Mouse (Mus musculus): ENCODE data around the gene Zfp639.

Gene Zfp639

DNA sequence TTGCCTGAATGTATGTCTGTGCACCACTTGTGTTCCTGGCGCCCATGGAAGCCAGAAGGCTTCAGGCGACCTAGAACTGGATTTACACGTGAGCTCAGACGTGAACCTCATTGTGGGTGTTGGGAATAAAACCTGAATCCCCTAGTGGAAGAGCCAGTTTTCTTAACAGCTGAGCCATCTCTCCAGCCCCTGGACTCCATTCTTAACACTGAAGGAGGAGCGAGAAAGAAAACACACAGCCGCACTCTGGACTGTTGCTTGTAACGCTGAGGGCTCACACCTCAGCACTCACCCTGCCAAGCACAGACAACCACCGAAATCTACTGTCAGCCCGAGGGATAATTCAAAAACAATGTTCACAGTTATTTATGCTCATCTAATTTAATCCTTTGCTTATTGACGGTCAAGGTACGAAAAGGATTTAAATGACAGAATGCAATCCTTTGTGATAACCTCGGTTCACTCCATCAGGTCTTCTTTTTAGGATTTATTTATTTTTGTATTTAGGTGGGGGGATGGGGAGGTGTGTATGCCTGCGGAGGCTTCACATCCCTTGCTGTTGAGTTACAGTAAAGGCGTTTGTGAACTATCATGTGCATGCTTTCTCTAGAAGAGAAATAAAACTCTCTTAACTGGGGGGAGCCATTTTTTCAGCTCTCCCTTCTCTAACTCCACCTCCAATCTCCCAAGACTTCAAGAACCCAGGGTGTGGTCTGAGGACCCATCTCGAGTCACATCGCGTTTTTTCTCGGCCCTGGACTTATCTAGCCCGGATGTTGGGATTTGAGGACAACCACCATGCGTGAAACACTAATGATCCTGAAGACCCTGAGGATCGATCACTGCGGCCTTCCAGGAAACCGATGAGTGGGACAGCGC is at the start of gene Zfp639:
TSS of gene Zfp639 (plus strand) at position 764 of the 879 bp plus-strand sequence.
- DNase-seq: no peak

- peak in 1 of 2 experiments; percentile 34 for DNase-seq
These were observed 42.7 kb upstream of the Zfp639 start for GRCm38 (mm10) chr3:32467321-32467720.

DNA sequence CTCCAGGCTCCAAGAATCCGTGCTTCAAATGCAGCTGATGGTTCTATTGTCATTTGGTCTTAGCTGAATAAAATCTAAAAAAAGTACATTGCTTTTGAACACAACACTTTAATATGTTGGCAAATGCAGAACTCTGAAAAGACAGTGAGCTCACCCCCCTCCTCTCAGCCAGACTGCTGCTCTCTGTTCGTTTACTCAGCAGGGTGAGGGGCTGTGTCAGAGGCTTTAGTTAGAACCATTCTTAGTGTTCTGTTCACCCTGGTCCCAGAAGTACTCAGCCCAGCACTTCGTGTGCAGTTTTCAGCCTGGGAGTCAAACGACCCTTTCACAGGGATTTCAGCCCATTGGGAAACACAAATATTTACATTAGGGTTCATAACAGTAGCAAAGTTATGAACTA is 41.6 kb upstream of the Zfp639 start:
- no peak for DNase-seq

- DNase-seq: no peak
These were observed 39.6 kb upstream of the Zfp639 start for GRCm38 (mm10) chr3:32470449-32470848.

DNA sequence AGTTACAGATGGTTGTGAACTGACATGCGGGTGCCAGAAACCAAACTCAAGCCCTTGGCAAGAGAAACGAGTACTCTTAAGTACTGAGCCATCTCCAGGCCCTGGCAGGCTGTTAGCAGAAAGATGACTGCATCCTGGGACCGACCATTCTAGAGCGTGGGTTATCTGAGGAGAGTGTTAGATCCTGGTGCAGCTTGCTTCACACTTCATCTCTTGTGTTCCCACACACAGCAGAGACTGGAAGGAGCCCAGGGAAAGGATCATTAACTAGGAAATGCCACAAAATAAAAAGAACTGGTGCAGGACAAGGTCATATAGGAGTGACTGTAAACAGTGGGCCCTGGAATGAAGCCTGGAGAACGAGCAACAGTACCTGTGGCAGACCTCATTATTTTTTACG is 39.0 kb upstream of the Zfp639 start:
- DNase-seq: peak in 1 of 2 experiments; percentile 56

- DNase-seq: no peak
These were observed 37.7 kb upstream of the Zfp639 start for GRCm38 (mm10) chr3:32472191-32472900.

DNA sequence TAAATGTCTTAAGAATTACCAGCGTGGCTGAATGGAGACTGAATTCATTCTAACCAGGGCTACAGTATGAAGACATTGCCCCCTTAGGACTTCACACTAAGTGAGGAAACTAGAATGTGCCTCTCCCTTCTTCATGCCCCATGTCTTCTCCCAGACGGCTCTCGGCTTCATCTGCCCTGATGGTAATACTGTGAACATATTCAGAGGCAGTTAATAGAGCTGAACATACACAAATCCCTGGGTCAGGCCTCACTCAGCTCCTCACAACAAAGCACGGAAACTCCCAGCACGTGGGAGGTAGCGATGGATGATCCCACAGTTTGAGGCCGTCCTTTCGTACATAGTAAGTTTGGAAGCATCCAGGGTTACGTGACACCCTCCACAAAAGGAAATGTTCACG is 36.9 kb upstream of the Zfp639 start:
- no peak for DNase-seq

- DNase-seq: no peak
These were observed 30.1 kb upstream of the Zfp639 start for GRCm38 (mm10) chr3:32479961-32480360.

GRCm38 (mm10) chr3:32483035-32483434 is 27.0 kb upstream of the Zfp639 start:
- DNase-seq: no peak

DNA sequence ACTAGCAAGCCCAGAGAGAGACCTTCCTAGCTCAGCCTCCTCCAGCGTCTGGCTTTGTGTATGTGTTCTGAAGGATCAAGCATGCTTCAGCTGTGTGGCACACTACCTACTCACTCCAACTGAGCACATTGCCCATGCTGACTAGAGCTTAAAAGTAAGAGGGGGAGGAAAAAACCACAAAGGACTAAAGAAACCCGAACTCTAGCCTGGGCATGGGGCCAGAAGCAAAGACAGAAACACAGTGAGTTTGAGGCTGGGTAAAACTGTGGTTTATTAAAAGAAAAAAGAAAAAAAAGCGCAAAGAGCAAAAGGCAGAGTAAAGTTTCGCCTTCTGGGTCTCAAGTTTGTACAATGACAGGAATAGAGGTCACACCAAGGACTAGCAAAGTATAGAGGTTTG is 23.5 kb upstream of the Zfp639 start:
- DNase-seq: peak in 1 of 2 experiments; percentile 53

DNA sequence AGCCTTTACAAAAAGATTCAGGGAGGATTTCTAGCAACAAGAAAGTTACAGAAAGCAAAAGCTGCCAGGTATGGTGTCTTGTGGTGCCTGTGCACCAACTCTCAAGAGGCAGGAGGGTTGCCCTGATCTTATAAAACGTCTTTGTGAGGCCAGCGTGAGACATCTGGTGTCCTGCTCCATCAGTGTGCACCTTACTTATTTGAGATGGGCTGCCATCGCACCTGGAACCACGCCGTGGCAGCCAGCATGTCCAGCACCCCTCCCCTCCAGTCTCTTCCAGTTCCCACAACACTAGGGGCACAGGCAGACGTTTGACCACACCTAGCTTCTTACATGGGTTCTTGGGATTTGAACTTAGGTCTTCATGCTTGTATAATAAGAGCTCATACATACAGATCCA is 21.9 kb upstream of the Zfp639 start:
- no peak for DNase-seq

GRCm38 (mm10) chr3:32490076-32490927 is 19.8 kb upstream of the Zfp639 start:
- no peak for DNase-seq

DNA sequence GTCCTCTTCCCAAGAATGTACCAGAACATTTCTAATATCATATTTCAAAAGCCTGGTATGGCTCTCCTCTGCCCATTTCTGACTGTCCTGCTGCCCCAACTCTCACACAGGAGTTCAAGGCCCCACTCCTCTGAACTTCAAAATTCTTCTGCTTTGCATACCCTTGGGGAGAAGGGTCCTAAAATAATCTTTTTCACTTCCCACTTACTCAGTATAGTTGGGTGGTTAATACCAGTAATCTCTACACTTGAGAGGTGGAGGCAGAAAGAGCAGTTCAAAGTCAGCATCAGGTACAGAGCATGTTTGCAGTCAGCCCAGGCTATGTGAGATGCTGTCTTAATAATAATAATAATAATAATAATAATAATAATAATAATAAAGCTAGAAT is 19.1 kb upstream of the Zfp639 start:
- no peak for DNase-seq

- peak in 1 of 2 experiments; percentile 20 for DNase-seq
These were observed 17.7 kb upstream of the Zfp639 start, which contains the start of gene Kcnmb3 for GRCm38 (mm10) chr3:32492097-32493090. TSS of gene Kcnmb3 (minus strand) at chr3:32492231.

GRCm38 (mm10) chr3:32494387-32495087 is 15.5 kb upstream of the Zfp639 start:
- peak in 1 of 2 experiments; percentile 19 for DNase-seq

- peak in 1 of 2 experiments; percentile 57 for DNase-seq
These were observed 14.8 kb upstream of the Zfp639 start for GRCm38 (mm10) chr3:32495088-32495770.

GRCm38 (mm10) chr3:32495856-32496710 is 14.0 kb upstream of the Zfp639 start:
- no peak for DNase-seq

GRCm38 (mm10) chr3:32496711-32497070 is 13.4 kb upstream of the Zfp639 start:
- DNase-seq: no peak

DNA sequence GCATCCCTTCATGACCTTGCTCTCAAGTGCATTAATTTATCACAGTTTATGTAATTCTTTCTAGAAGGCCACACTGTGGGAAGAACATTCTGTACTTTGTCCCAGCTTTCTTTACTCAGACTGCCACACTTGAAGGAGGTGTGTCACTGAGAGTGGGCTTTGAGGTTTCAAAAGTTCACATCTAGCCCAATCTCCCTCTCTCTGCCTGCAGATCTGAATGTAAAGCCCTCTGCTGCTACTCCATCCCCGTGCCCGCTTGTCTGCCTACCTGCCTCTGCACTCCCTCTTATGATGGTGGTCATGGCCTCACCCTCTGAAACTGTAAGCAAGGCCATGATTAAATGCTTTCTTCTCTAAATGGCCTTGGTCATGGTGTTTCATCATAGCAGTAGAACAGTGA is 9.7 kb upstream of the Zfp639 start:
- no peak for DNase-seq

All from kidney, adult 8-10 months (tissue).